Mouse (Mus musculus): Measurements from ENCODE around the gene Adgrg1.

DNA sequence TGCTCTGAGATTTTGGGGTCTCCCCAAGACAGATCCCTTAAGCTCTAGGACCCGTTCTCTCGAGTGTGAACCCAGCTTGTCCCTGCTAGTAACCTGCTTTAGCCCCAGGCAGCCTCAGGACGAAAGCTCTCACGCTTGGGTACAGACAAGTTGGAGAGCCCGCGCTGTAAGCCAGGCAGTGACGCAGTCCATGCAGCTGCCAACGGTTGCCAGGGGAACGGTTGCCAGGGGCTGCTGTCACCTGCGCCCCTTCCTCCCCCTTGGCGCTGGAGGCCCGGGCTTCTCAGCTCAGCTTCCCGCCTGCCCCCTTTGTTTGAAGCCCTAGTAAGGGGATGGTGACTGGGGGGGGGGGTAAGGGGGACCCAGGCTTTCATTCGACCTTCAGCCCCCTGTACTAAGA lies 19.5 kb downstream of the Adgrg1 start:
- TF ChIP-seq POLR2A (IDR thresholded peaks at IDR 0.05; ENCODE audit: extremely low read depth, insufficient read depth, low read length) (no peak), CTCF (IDR thresholded peaks at IDR 0.05; ENCODE audit: extremely low read depth, insufficient read depth, low read length) (no peak)
